Mouse (Mus musculus): ENCODE data around the gene Zfp239.

Zfp239 gene

DNA sequence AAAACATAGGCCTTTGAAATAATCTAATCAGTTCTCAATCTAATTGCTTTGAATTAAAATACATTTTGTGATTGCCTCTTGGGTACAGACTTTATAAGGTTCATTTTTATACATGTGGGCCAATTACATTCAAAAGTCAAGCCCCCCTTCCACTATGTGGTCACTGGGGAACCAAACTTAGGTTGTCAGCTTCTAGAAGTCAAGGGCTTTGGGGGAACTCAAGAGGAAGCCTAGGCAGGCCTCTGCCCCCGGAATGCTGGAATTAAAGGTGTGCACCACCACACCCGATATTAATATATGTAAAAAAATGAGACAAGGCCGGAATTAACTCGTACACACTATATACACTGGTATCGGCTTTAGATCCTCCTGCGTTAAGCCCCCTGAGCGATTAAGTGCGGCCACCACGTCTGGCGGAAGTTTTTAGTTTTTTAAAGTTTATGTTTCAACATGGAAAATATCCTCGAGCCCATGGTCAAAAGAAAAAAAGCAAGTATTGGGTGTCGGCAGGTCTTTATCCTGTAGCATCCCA is 54.4 kb downstream of the Zfp239 start:
- no peak for TF ChIP-seq GATA4 (IDR thresholded peaks at IDR 0.05; ENCODE audit: insufficient replicate concordance, low read length)

- no peak; the same call in 1 of the 2 replicates for TF ChIP-seq GATA4 (IDR thresholded peaks at IDR 0.05; ENCODE audit: insufficient replicate concordance, low read length)
These were observed 55.0 kb downstream of the Zfp239 start for GRCm38 (mm10) chr6:117916737-117917426.

GRCm38 (mm10) chr6:117917576-117917975 is 55.7 kb downstream of the Zfp239 start:
- TF ChIP-seq GATA4 (IDR thresholded peaks at IDR 0.05; ENCODE audit: insufficient replicate concordance, low read length), result no peak

DNA sequence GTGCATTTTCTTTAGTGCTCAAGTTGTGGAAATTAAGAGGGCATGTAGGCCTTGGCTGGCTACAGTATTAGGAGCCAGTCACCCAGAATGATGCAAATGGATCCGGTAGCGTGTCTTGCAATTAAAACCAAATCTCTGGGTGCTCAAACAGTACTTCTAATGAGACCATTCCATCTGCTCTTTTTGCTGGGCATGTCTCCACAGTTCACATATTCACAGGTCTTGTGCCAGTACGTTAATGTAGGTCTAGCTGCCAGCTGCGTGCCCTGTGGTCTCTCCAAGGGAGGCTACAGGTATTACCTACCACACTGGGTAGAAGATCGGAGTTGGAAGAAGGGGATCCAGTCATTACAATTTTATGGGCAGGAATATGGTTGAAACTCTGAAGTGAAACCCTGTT is 56.1 kb downstream of the Zfp239 start:
- no peak for TF ChIP-seq GATA4 (IDR thresholded peaks at IDR 0.05; ENCODE audit: insufficient replicate concordance, low read length)

- TF ChIP-seq GATA4 (IDR thresholded peaks at IDR 0.05; ENCODE audit: insufficient replicate concordance, low read length), result no peak
These were observed 59.0 kb downstream of the Zfp239 start for GRCm38 (mm10) chr6:117920659-117921640.

DNA sequence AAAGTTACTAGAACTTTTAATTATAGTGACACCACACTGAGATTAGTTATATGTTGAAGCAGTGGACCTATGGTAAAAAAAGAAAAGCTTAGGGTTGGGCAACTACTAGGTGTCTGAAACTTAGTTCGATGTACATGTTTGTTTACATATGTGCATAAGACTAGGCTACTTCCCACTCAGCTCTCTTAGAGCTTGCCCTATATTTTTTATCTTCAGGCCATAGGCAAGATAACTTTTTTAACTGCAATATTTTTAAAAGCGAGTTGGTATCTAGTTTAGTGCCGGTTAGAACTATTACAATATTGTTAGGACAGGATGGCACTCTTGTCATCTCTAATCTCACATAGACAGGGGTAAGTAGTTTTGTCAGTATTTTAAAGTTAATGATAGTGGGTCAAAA is 60.1 kb downstream of the Zfp239 start:
- no peak for TF ChIP-seq GATA4 (IDR thresholded peaks at IDR 0.05; ENCODE audit: insufficient replicate concordance, low read length)

Data from liver, adult (tissue).